Mouse (Mus musculus) MEL (cell line): ENCODE results near the gene Med27.

Experiments used
- CTCF ChIP-seq, 3 experiments: IDR thresholded peaks in 2 of 3; conservative IDR thresholded peaks in 1 of 3; 2 replicates each; pipeline ENCODE4 v1.5.1; 2011 to 2012; ENCODE audit warnings: low read length in 3 of 3, low read depth in 2 of 3, mild to moderate bottlenecking in 2 of 3, improper control_type of control experiment in 1 of 3, inconsistent platforms in 1 of 3, mixed read lengths in 1 of 3, moderate library complexity in 1 of 3; ENCODE audit not compliant: control insufficient read depth in 1 of 3, insufficient read depth in 1 of 3, poor library complexity in 1 of 3, severe bottlenecking in 1 of 3
- USF2 ChIP-seq, 2 experiments: IDR thresholded peaks; 2 replicates each; pipeline ENCODE4 v1.6.1; 2011 to 2012; ENCODE audit warnings: improper control_type of control experiment in 2 of 2, low read length in 2 of 2, borderline replicate concordance in 1 of 2, inconsistent platforms in 1 of 2, low read depth in 1 of 2, mild to moderate bottlenecking in 1 of 2; ENCODE audit not compliant: insufficient read depth in 1 of 2

GRCm38 (mm10) chr2:29442275-29442674, 95.7 kb downstream of the Med27 start:
- TF ChIP-seq USF2 (IDR thresholded peaks at IDR 0.05; ENCODE audit: borderline replicate concordance in 1 of 2, insufficient read depth in 1 of 2, low read depth in 1 of 2, low read length in 2 of 2), result no peak
- TF ChIP-seq CTCF (IDR thresholded peaks at IDR 0.05 in 2 of 3, conservative IDR thresholded peaks at IDR 0.05 in 1 of 3; ENCODE audit: control insufficient read depth in 1 of 3, insufficient read depth in 1 of 3, low read depth in 2 of 3, low read length in 3 of 3, poor library complexity in 1 of 3, severe bottlenecking in 1 of 3), result no peak
